Mouse (Mus musculus): Measurements from ENCODE around the gene Ndufa12.

DNA sequence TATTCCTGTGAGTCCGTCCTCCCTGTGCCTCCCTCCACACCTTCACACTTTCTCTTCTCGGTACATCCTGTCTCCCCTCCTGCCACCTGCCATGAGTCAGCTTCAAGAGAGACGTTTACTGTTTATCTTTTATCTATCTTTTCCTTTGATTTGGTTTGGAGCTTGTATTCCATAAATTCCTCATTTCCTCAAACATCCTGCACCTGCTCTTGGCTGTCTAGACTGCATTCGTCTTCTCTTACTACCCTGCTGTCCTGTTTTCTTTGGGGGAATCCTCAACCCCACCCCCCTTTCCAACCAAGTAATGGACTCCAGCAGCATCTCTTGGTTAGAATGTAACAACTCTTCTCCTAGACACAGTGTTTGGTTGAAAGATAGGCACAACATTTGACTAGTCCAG lies 36.7 kb downstream of the Ndufa12 start:
- TF ChIP-seq CTCF (IDR thresholded peaks at IDR 0.05; ENCODE audit: borderline replicate concordance, control insufficient read depth, extremely low read depth, insufficient read depth, low read length, poor library complexity) (no peak), POLR2A (IDR thresholded peaks at IDR 0.05; ENCODE audit: control insufficient read depth, extremely low read depth, insufficient read depth, low read length, poor library complexity) (no peak)

All from thymus, adult 2 months (tissue).